Mouse (Mus musculus): ENCODE data around the gene Runx2. TPM values are rescaled to one million over a fixed set of nuclear protein-coding genes. Genes with fewer than 3 reads are reported as not detected.

Gene Runx2
- polyA plus RNA-seq, 1 experiment = 1.7 TPM

DNA sequence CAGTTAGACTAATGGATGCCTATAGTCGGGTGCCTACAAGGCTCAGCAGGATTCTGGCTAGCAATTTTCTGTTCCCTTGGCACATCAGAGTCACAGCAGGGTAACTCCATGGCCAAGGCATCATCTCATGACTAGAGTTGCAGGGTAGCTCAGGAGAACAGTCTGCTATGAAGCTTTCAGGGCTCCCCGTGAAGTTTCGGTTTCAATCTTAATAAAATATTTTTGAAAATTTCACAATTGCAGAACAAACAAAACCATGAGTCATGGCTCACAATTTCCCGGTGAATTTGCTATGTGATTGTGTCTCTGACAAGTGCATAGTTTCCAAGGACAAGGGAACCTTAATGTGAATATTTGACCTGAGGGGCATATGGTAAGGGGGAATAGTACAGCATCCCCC is 355.6 kb downstream of the Runx2 start:
- TF ChIP-seq CTCF (conservative IDR thresholded peaks at IDR 0.05; ENCODE audit: insufficient read depth, insufficient read length, low read depth, low read length) (no peak), POLR2A (IDR thresholded peaks at IDR 0.05; ENCODE audit: low read depth, low read length) (no peak)
- H3K4me1 ChIP-seq (ENCODE audit: control insufficient read depth, insufficient read depth, low read length) = no peaks in the 10 kb centered on the region
- no peak overlapping the region for H3K4me3 ChIP-seq (ENCODE audit: insufficient read depth, low read depth, low read length)
- H3K27me3 ChIP-seq (replicated peaks; ENCODE audit: control insufficient read depth, insufficient read depth, low read length) = no peaks in the 10 kb centered on the region
- DNase-seq = peak; percentile 2
- no peak overlapping the region for H3K27ac ChIP-seq (ENCODE audit: insufficient read depth, low read depth, low read length)
- H3K36me3 ChIP-seq (ENCODE audit: control insufficient read depth, insufficient read depth, low read length) = no peaks in the 10 kb centered on the region
- 86% methylated on average over 4 of the region's 4 CpGs for WGBS

DNA sequence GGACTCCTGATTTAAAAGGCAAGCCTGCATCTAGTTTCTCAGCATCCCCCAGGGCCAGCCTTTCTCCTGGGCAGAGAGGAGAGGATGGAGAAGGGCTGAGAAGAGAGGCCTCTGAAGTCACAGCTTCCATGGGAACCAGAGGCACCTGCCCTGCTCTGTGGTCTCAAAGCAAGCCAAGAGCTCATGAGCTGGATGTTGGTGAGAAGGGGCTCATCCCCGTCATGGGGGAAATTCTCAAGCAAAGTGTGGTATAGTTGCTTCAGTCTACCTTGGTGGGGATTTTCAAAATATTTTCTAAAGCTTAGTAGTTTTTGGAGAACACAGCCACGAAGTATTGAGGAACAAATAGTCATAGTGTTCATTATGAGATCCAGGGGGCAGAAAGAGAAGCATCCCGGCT is 357.9 kb downstream of the Runx2 start:
- TF ChIP-seq CTCF (conservative IDR thresholded peaks at IDR 0.05; ENCODE audit: insufficient read depth, insufficient read length, low read depth, low read length) = no peak
- TF ChIP-seq POLR2A (IDR thresholded peaks at IDR 0.05; ENCODE audit: low read depth, low read length) = no peak
- 91% methylated on average over 3 of the region's 3 CpGs for WGBS

DNA sequence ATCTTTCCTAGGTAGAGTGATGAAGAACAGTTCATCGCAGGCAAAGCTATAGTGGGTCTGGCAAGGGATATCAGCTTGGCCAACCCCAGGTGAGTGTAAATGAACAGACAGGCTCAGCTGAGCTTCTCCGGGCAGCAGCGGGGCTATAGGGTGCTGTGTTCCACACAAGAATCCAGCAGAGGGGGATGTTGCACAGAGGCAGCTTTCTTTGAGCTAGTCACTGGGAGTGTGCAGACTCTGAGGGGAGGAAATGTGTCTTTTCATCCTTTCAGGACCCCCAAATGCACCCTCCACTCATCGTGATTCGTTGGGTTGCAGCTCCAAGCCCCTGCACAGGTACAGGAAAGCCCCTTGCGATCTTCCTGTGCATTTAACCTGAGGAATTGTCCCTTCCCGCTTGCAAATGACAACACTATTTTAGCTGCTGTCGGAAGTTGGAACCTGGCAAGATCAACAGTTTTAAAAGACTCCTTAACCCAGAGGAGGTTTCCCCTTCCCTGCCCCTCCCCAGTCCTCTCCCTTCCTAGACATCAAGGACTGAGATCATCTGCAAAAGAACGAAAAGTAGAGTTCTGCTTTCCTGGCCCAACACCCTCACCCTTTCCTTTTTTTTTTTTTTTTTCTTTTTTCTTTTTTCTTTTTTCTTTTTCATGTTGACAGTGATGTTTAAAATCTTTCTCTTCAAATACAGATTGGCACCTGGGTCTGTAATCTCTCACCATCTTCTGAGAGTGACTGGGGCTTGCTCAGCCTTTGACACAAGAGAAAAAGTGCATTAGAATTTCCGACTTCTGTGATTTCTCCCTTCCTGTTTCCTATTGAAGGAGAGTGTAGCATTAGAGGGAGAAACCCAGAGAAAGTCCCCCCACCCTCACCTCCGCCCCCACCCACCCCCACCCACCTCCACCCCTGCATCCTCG is 358.7 kb downstream of the Runx2 start:
- Histone ChIP-seq H3K36me3 (ENCODE audit: control insufficient read depth, insufficient read depth, low read length) (no peaks in the 10 kb centered on the region), H3K27me3 (replicated peaks; ENCODE audit: control insufficient read depth, insufficient read depth, low read length) (no peaks in the 10 kb centered on the region), H3K4me3 (ENCODE audit: insufficient read depth, low read depth, low read length) (no peak overlapping the region), H3K4me1 (ENCODE audit: control insufficient read depth, insufficient read depth, low read length) (no peaks in the 10 kb centered on the region), H3K27ac (ENCODE audit: insufficient read depth, low read depth, low read length) (no peak overlapping the region)
- DNase-seq = peak; percentile 56
- no peak for TF ChIP-seq POLR2A (IDR thresholded peaks at IDR 0.05; ENCODE audit: low read depth, low read length)
- peak; percentile 67 for TF ChIP-seq CTCF (conservative IDR thresholded peaks at IDR 0.05; ENCODE audit: insufficient read depth, insufficient read length, low read depth, low read length)
- WGBS = 32% methylated on average over 12 of the region's 12 CpGs

More for the DNA sequence above, 357.9 kb downstream of the Runx2 start:
- DNase-seq = no peak
- no peak overlapping the region for H3K4me3 ChIP-seq (ENCODE audit: insufficient read depth, low read depth, low read length)
- H3K36me3 ChIP-seq (ENCODE audit: control insufficient read depth, insufficient read depth, low read length) = no peaks in the 10 kb centered on the region
- no peaks in the 10 kb centered on the region for H3K27me3 ChIP-seq (replicated peaks; ENCODE audit: control insufficient read depth, insufficient read depth, low read length)
- no peak overlapping the region for H3K27ac ChIP-seq (ENCODE audit: insufficient read depth, low read depth, low read length)
- H3K4me1 ChIP-seq (ENCODE audit: control insufficient read depth, insufficient read depth, low read length) = no peaks in the 10 kb centered on the region

DNA sequence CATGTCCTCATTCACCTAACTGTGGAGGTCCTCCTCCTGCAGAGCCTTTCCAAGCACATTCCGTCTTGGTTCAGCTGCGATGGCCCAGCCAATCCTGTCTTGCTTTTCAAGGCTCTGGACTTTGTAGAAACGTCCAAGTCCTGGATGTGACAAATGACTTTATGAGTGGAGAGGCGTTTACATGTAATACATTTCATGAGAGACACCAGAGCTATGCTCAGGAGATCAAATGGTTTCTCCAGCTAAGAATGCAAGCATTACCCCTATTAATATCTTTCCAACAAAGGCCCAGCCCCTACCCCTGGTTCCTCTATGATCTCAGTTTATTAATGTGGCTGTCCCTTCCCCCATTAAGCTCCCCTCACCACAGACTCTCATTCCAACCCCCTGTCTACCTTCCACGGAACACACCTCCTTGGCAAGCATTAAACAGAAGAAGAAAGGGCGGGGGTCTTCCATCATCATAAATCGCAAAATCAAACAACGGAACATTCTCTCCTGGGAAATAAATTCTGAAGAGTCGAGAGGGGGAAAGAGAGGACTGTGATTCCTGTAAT is 364.6 kb downstream of the Runx2 start:
- H3K4me1 ChIP-seq (ENCODE audit: control insufficient read depth, insufficient read depth, low read length) = no peaks in the 10 kb centered on the region
- WGBS = 60% methylated on average over 9 of the region's 9 CpGs
- TF ChIP-seq POLR2A (IDR thresholded peaks at IDR 0.05; ENCODE audit: low read depth, low read length) = no peak
- no peak for TF ChIP-seq CTCF (conservative IDR thresholded peaks at IDR 0.05; ENCODE audit: insufficient read depth, insufficient read length, low read depth, low read length)
- no peak for DNase-seq
- no peaks in the 10 kb centered on the region for H3K36me3 ChIP-seq (ENCODE audit: control insufficient read depth, insufficient read depth, low read length)
- no peaks in the 10 kb centered on the region for H3K27me3 ChIP-seq (replicated peaks; ENCODE audit: control insufficient read depth, insufficient read depth, low read length)
- no peak overlapping the region for H3K27ac ChIP-seq (ENCODE audit: insufficient read depth, low read depth, low read length)
- no peak overlapping the region for H3K4me3 ChIP-seq (ENCODE audit: insufficient read depth, low read depth, low read length)

Other genes with a start within 250 kb of the Runx2 start
- 5.5 and 6.4 TPM in 2 replicates for gene Supt3, start 37.6 kb downstream of the Runx2 start, polyA plus RNA-seq (2012; rRNA removed)